Mouse (Mus musculus) embryonic stem cell, embryonic (primary cell): Measurements from ENCODE around the gene Gm13278.
"Not testable (repeated sequence)": the region's sequence is repeated elsewhere in the genome, so short reads cannot be mapped to it uniquely, and the experiment has no call there.

Experiments used
- CTCF ChIA-PET, 4 experiments: fragments of 300-600 bp in 2 of 4; fragments of 350-600 bp in 2 of 4; sonication (Branson Sonifier 250); formaldehyde crosslinking; loops; one replicate each; lab custom pipeline; 2022; ENCODE audit warnings: inconsistent platforms in 2 of 4; lab: Charles Lee
- POLR2A ChIA-PET, 4 experiments: fragments of 300-600 bp in 2 of 4; fragments of 350-600 bp in 2 of 4; sonication (Branson Sonifier 250); formaldehyde crosslinking; loops; one replicate each; lab custom pipeline; 2022; ENCODE audit warnings: antibody characterized with exemption in 4 of 4, inconsistent platforms in 1 of 4; lab: Charles Lee

Gm13278 gene

GRCm38 (mm10) chr4:88781831-88782230 is 9.5 kb upstream of the Gm13278 start, which contains the start of gene Ifnz:
Gene Ifnz, plus strand, starts transcription at chr4:88782131.
- CTCF ChIA-PET, POLR2A ChIA-PET: not testable (repeated sequence)

GRCm38 (mm10) chr4:88782335-88782734 is 9.0 kb upstream of the Gm13278 start:
- CTCF ChIA-PET, POLR2A ChIA-PET: not testable (repeated sequence)

GRCm38 (mm10) chr4:88785409-88785808 is 5.9 kb upstream of the Gm13278 start, which contains the start of gene Gm13276:
Gene Gm13276, plus strand, starts transcription at chr4:88785709.
- POLR2A ChIA-PET, CTCF ChIA-PET: not testable (repeated sequence)

DNA sequence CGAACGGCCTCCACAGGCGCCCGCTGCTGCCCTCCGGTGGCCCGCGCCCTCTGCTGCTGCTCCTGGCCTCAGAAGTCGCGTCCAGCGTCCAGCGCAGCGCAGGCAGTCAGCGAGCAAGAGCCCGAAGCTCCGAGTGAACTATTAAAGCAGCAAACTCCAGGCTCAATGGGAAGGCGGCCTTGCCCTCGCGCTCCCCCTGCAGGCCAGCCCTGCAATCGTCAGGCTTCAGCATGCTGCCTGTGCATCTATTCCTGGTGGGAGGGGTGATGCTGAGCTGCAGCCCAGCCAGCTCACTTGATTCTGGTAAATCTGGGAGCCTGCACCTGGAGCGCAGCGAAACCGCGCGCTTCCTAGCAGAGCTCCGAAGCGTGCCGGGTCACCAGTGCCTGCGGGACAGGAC is 2.9 kb upstream of the Gm13278 start, which contains the start of gene Gm13277:
Gene Gm13277, plus strand, starts transcription at position 231 of the 400 bp plus-strand sequence.
- CTCF ChIA-PET, POLR2A ChIA-PET: not testable (repeated sequence)

DNA sequence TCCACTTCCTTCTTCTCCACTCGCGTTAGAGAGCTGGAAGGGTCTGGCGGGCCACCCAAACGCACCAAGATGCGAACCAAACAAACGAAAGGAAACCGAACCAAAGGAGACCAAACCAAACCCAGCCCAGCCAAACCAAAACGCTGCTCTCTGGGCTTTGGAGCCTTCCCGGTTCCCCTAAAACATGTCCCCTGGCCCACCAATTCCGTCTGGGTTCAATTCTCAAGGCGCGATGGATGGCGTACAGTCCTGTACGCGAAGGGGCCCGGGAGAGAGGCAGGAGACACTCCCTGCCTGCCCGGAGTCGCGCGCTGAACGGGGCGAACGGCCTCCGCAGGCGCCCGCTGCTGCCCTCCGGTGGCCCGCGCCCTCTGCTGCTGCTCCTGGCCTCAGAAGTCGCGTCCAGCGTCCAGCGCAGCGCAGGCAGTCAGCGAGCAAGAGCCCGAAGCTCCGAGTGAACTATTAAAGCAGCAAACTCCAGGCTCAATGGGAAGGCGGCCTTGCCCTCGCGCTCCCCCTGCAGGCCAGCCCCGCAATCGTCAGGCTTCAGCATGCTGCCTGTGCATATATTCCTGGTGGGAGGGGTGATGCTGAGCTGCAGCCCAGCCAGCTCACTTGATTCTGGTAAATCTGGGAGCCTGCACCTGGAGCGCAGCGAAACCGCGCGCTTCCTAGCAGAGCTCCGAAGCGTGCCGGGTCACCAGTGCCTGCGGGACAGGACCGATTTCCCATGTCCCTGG is 2.8 kb downstream of the Gm13278 start, which contains the start of gene Gm13275:
Gene Gm13275, plus strand, starts transcription at position 552 of the 740 bp plus-strand sequence.
- POLR2A ChIA-PET = not testable (repeated sequence)

DNA sequence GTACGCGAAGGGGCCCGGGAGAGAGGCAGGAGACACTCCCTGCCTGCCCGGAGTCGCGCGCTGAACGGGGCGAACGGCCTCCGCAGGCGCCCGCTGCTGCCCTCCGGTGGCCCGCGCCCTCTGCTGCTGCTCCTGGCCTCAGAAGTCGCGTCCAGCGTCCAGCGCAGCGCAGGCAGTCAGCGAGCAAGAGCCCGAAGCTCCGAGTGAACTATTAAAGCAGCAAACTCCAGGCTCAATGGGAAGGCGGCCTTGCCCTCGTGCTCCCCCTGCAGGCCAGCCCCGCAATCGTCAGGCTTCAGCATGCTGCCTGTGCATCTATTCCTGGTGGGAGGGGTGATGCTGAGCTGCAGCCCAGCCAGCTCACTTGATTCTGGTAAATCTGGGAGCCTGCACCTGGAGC is 5.7 kb downstream of the Gm13278 start, which contains the start of gene Gm13279:
Gene Gm13279, plus strand, starts transcription at position 301 of the 400 bp plus-strand sequence.
- CTCF ChIA-PET = not testable (repeated sequence)

More for the DNA sequence above, 2.8 kb downstream of the Gm13278 start, which contains the start of gene Gm13275:
- CTCF ChIA-PET = not testable (repeated sequence)

DNA sequence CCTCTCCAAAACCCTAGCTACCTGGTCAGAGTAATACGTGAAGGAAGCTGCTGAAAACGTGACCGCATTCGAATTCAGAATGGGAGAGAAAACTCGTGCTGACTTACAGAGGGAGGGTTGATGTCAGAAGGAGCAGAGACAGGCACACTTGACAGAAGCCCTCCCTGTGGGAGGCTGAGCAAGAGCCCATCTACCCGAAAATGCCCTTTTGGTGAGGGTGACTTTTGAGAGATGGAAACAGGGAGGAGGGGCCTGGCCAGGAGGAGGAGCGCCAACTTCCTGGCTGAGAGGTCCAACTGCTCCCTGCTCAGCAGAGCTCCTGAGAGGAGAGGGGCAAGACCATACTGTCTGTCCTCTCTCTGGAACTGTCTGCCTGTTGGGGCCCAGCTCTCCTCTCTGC is 8.0 kb downstream of the Gm13278 start, which contains the start of gene Gm13285:
Gene Gm13285, plus strand, starts transcription at position 301 of the 400 bp plus-strand sequence.
- CTCF ChIA-PET, POLR2A ChIA-PET: not testable (repeated sequence)

More for the DNA sequence above, 5.7 kb downstream of the Gm13278 start, which contains the start of gene Gm13279:
- POLR2A ChIA-PET = not testable (repeated sequence)

DNA sequence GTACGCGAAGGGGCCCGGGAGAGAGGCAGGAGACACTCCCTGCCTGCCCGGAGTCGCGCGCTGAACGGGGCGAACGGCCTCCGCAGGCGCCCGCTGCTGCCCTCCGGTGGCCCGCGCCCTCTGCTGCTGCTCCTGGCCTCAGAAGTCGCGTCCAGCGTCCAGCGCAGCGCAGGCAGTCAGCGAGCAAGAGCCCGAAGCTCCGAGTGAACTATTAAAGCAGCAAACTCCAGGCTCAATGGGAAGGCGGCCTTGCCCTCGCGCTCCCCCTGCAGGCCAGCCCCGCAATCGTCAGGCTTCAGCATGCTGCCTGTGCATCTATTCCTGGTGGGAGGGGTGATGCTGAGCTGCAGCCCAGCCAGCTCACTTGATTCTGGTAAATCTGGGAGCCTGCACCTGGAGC is 11.6 kb downstream of the Gm13278 start, which contains the start of gene Gm13287:
Gene Gm13287, plus strand, starts transcription at position 301 of the 400 bp plus-strand sequence.
- CTCF ChIA-PET, POLR2A ChIA-PET: not testable (repeated sequence)

DNA sequence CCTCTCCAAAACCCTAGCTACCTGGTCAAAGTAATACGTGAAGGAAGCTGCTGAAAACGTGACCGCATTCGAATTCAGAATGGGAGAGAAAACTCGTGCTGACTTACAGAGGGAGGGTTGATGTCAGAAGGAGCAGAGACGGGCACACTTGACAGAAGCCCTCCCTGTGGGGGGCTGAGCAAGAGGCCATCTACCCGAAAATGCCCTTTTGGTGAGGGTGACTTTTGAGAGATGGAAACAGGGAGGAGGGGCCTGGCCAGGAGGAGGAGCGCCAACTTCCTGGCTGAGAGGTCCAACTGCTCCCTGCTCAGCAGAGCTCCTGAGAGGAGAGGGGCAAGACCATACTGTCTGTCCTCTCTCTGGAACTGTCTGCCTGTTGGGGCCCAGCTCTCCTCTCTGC is 13.9 kb downstream of the Gm13278 start, which contains the start of gene Gm13288:
Gene Gm13288, plus strand, starts transcription at position 301 of the 400 bp plus-strand sequence.
- CTCF ChIA-PET, POLR2A ChIA-PET: not testable (repeated sequence)

- CTCF ChIA-PET, POLR2A ChIA-PET: not testable (repeated sequence)
Observed at GRCm38 (mm10) chr4:88805761-88806160, 14.4 kb downstream of the Gm13278 start.

DNA sequence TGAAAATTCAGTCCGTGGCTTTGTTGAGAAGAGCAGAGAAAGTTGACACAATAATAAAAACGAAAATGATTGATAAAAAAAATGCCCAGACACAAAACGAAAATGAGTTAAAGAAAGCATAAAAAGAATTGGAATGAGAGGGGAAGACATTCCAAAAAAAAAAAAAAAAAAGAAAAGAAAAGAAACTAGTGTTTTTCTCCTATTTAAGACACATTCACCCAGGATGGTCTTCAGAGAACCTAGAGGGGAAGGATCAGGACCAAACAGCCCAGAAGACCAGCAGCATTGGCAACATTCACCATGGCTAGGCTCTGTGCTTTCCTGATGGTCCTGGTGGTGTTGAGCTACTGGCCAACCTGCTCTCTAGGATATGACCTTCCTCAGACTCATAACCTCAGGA is 24.6 kb downstream of the Gm13278 start, which contains the start of gene Ifna7:
Gene Ifna7, plus strand, starts transcription at position 301 of the 400 bp plus-strand sequence.
- CTCF ChIA-PET = no interaction called here
- POLR2A ChIA-PET = no interaction called here

- ChIA-PET CTCF (interaction anchor here in 1 of 4 experiments (0.6 kb wide), 1 partner anchor 136 kb away, joined by 4 read pairs; the partner anchor contains the start of gene Ifna2), POLR2A (no interaction called here)
Observed at GRCm38 (mm10) chr4:88819659-88820058, 28.3 kb downstream of the Gm13278 start, which contains the start of gene Ifna11. Gene Ifna11, plus strand, starts transcription at chr4:88819959.

- ChIA-PET POLR2A (no interaction called here), CTCF (no interaction called here)
Observed at GRCm38 (mm10) chr4:88822995-88823394, 31.6 kb downstream of the Gm13278 start.

- CTCF ChIA-PET, POLR2A ChIA-PET: not testable (repeated sequence)
Observed at GRCm38 (mm10) chr4:88827116-88827515, 35.8 kb downstream of the Gm13278 start, which contains the start of gene Ifna6. Gene Ifna6, plus strand, starts transcription at chr4:88827416.

DNA sequence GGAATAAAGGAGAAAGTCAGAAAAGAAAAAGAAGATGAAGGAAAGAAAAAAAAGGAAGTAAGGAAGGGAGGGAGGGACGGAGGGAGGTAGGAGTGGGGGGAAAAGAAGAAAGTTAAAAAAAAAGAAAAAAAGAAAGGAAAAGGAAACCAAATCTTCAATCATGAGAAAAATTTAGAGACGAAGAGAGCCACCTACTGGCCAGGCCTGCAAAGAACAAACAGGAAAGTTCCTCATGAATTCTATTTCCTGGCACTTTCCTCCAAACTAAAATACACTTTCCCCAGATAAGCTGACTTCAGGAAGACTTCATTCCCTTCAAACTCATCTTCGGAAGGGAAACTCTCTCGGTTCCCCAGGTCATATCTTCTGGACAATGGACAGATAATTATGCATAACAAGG is 39.2 kb downstream of the Gm13278 start:
- CTCF ChIA-PET = interaction anchor here in 1 of 4 experiments (0.9 to 2.2 kb wide), 2 partner anchors 134 to 299 kb away, joined by 3 to 4 read pairs; no protein-coding TSS in a partner anchor
- POLR2A ChIA-PET = interaction anchor here in 1 of 4 experiments (0.6 kb wide), 1 partner anchor 463 kb away, joined by 11 read pairs; no protein-coding TSS in a partner anchor

- CTCF ChIA-PET, POLR2A ChIA-PET: not testable (repeated sequence)
Observed at GRCm38 (mm10) chr4:88835225-88835624, 43.9 kb downstream of the Gm13278 start, which contains the start of gene Ifna5. Gene Ifna5, plus strand, starts transcription at chr4:88835525.

DNA sequence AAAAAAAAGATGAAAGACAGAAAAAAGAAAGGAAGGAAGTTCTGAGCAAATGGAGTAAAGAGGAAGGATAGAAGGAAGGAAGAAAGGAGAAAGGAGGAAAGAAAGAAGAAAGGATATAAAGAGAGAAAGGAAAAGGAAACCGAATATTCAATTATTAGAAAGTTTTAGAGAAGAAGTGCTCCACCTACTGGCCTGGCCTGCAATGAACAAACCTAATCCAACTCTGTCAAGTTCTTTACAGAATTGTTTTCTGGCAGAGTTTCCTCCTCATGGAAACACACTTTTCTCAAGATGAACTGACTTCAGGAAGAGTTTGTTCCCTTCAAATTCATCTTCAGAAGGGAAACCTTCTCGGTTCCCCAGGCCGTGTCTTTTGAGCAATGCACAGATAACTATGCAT is 47.5 kb downstream of the Gm13278 start:
- ChIA-PET CTCF (interaction anchor here in 2 of 4 experiments (0.6 kb wide), 2 partner anchors 17 to 159 kb away, joined by 3 to 5 read pairs; no protein-coding TSS in a partner anchor), POLR2A (no interaction called here)

DNA sequence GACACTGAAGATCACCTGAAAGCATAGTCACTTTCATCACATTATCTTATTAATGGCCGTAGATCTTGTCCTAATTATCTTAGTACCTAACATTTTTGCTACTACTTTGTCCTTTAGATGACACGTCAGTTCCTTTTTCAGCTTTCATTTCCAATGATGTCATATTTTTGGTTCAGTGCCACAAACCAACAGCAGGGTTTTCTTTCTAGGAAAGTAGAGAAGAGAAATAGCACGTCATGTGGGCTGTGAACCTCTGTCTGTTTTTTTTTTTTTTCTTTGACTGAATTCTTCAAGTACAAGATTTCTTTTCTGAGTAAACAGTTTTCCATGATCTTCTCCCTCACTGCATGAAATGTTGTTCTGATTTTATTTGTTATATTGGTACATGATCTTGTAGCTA is 48.7 kb downstream of the Gm13278 start:
- POLR2A ChIA-PET = interaction anchor here in 1 of 4 experiments (0.6 kb wide), 1 partner anchor 821 kb away, joined by 3 read pairs; no protein-coding TSS in a partner anchor
- CTCF ChIA-PET = interaction anchor here in 1 of 4 experiments (0.7 kb wide), 1 partner anchor 376 kb away, joined by 3 read pairs; no protein-coding TSS in a partner anchor

- ChIA-PET POLR2A (no interaction called here), CTCF (no interaction called here)
Observed at GRCm38 (mm10) chr4:88841438-88841911, 50.1 kb downstream of the Gm13278 start, which contains the start of gene Ifna4. Gene Ifna4, plus strand, starts transcription at chr4:88841861.
